Mouse (Mus musculus): ENCODE data around the gene Snx32. TPM values are rescaled to one million over a fixed set of nuclear protein-coding genes. Genes with fewer than 3 reads are reported as not detected.

The Snx32 gene
- polyA plus RNA-seq, 1 experiment from 2014 or later, result 7.5 TPM

DNA sequence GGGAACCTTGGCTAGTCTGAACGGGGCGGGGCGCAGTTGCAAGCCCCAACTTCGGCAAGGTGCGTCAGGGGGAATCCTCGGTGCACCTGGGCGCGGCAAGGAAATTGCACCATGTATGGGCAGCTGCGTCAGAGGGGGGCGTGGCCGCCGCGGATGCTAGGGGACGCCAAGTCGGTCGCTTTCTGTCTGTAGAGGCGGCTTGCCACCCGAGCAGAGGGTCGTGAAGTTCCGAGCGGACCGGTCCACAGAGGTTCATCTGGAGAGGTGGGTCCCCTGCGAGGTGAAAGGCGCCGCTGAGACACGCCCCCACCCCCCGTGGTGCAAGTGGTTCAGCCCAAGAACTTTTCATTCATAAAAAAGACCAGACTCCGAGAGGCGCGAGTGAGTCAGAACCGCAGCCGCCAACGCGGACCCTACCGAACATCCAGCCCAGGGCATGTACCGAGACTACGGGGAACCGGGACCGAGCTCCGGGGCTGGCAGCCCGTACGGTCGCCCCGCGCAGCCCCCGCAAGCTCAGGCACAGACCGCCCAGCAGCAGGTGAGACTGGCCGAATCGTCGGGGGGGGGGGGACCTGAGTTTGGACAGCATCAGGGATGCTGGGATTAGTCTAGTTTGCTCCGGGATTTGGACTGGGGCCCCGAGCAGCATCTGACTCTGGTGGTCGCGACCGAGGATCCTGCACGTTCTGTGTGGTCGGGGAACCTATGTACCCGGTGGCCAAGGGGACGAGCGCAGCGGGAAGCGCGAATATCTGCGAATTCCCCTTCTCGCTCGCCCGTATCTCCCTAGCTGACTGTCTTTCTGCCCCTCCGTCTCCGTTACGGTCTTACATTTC is 62.6 kb downstream of the Snx32 start, which contains the start of gene Fosl1:
Gene Fosl1 (plus strand): TSS at position 33 of the 839 bp plus-strand sequence.
- ATAC-seq, result peak; percentile 53; the same call in 1 of the 2 replicates
- peak within 1 kb of the TSS; percentile 59 for H3K4me3 ChIP-seq
- peak within 1 kb of the TSS; percentile 90 for H3K4me2 ChIP-seq
- WGBS (ENCODE audit: insufficient replicate concordance), result 1% methylated on average over 70 of the region's 70 CpGs
- H3K4me1 ChIP-seq, result peaks cover 23% of the 10 kb centered on the region
- H3K27me3 ChIP-seq (replicated peaks), result peaks cover 83% of the 10 kb centered on the region
- H3K27ac ChIP-seq, result no peak within 1 kb of the TSS
- H3K36me3 ChIP-seq, result no peaks in the 10 kb centered on the region
- H3K9ac ChIP-seq, result peak within 1 kb of the TSS; percentile 56
- H3K9me3 ChIP-seq (replicated peaks), result no peaks in the 10 kb centered on the region

DNA sequence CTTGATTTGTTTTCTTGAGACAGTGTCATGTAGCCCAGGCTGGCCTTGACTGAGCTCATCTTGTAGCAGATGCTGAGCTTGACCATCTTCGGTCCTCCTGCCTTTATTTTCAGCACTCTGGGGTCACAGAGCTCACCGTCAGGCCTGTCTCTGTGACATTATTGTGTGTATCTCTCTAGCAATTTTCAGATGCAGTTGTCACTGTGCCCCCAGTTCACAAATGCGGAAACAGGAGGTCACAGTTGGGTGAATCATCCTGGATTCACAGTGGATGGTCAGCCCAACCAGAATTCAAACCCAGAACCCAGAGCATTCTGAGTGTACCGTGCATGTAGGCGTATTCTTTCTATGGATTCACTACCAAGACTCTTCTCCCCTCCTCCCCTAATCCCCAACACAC is 64.6 kb downstream of the Snx32 start:
- Histone ChIP-seq H3K36me3 (no peaks in the 10 kb centered on the region), H3K27ac (no peak overlapping the region), H3K4me3 (no peak overlapping the region), H3K9ac (no peak overlapping the region), H3K27me3 (replicated peaks) (peaks cover 78% of the 10 kb centered on the region), H3K4me1 (peaks cover 23% of the 10 kb centered on the region), H3K4me2 (no peak overlapping the region), H3K9me3 (replicated peaks) (no peaks in the 10 kb centered on the region)
- no peak for ATAC-seq
- WGBS (ENCODE audit: insufficient replicate concordance), result 75% methylated on average over 5 of the region's 5 CpGs

DNA sequence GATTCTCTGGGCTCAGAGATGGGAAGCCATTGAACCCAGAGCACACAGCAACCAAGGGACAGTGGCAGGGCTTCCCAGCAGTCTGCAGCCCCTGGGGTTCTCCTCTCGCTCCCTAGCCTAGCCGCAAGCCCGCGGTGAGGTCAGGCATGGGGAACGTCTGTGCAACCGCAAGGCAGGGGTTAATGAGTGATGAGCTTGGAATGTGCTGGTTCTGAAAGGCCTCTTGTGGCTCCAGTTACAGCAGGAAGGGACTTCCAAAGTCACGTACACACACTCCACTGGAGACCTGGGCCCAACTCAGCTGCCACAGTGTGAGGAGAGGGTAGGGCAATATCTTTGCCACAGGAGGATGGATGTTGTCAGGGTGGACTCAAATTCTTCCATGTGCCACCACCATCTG is 65.4 kb downstream of the Snx32 start:
- ATAC-seq, result no peak

DNA sequence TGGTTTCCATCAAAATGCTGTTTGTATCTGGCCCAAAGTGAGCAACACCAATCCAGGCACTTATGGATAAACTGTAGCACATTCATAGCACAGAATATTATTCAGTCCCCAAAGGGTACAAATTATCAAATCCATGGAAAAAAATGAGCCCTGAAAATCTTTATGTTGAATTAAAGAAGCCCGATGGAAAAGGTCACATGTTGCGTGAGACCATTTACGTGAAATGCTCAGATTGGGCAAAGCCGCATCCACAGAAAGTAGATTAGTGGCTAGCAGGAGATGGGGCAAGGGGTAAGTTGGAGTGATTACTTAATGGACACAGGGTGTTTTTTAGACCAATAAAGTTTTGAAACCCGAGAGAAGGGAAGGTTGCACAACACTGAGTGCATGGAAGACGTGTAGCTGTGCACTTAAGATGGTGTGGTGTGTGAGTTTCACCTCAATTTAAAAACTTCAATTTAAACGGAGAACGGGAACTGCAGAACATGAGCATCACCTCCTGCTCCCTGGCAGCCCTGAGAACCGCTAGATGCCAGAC is 65.9 kb downstream of the Snx32 start:
- no peaks in the 10 kb centered on the region for H3K36me3 ChIP-seq

More for the DNA sequence above, 65.4 kb downstream of the Snx32 start:
- H3K4me3 ChIP-seq, result no peak overlapping the region
- H3K9me3 ChIP-seq (replicated peaks), result peaks cover 7% of the 10 kb centered on the region; the same call in 1 of the 2 replicates
- no peak overlapping the region for H3K4me2 ChIP-seq
- H3K4me1 ChIP-seq, result peaks cover 23% of the 10 kb centered on the region
- H3K36me3 ChIP-seq, result no peaks in the 10 kb centered on the region
- no peak overlapping the region for H3K27ac ChIP-seq
- peaks cover 70% of the 10 kb centered on the region for H3K27me3 ChIP-seq (replicated peaks)
- WGBS (ENCODE audit: insufficient replicate concordance), result 38% methylated on average over 7 of the region's 7 CpGs
- no peak overlapping the region for H3K9ac ChIP-seq

More for the DNA sequence above, 65.9 kb downstream of the Snx32 start:
- H3K4me2 ChIP-seq, result no peak overlapping the region
- no peak overlapping the region for H3K9ac ChIP-seq
- ATAC-seq, result no peak
- peaks cover 65% of the 10 kb centered on the region for H3K27me3 ChIP-seq (replicated peaks)
- peaks cover 23% of the 10 kb centered on the region for H3K4me1 ChIP-seq
- H3K4me3 ChIP-seq, result no peak overlapping the region
- H3K9me3 ChIP-seq (replicated peaks), result peaks cover 8% of the 10 kb centered on the region; the same call in 1 of the 2 replicates
- WGBS (ENCODE audit: insufficient replicate concordance), result 51% methylated on average over 9 of the region's 9 CpGs
- no peak overlapping the region for H3K27ac ChIP-seq

Other genes starting within 250 kb of the Snx32 start
- gene Pacs1, start 237.4 kb downstream of the Snx32 start, polyA plus RNA-seq (2016; fragmentation: Nextera tagmentation; extraction: Ambion mirVana), result 17.2 and 19.7 TPM in 2 replicates
- 183 and 187 TPM in 2 replicates for gene Sf3b2, start 215.1 kb downstream of the Snx32 start, polyA plus RNA-seq (2016; fragmentation: Nextera tagmentation; extraction: Ambion mirVana)
- gene Gal3st3, start 212.2 kb downstream of the Snx32 start, polyA plus RNA-seq (2016; fragmentation: Nextera tagmentation; extraction: Ambion mirVana), result 0.29 and 0.54 TPM in 2 replicates
- gene Catsper1, start 174.8 kb downstream of the Snx32 start, polyA plus RNA-seq (2016; fragmentation: Nextera tagmentation; extraction: Ambion mirVana), result not detected in 2 replicates
- gene Cst6, start 161.0 kb downstream of the Snx32 start, polyA plus RNA-seq (2016; fragmentation: Nextera tagmentation; extraction: Ambion mirVana), result not detected in 2 replicates
- gene Eif1ad, start 143.8 kb downstream of the Snx32 start, polyA plus RNA-seq (2016; fragmentation: Nextera tagmentation; extraction: Ambion mirVana), result 50.3 and 54.0 TPM in 2 replicates
- gene Banf1, start 143.4 kb downstream of the Snx32 start, polyA plus RNA-seq (2016; fragmentation: Nextera tagmentation; extraction: Ambion mirVana), result 365 and 372 TPM in 2 replicates
- gene Sart1, start 121.8 kb downstream of the Snx32 start, polyA plus RNA-seq (2016; fragmentation: Nextera tagmentation; extraction: Ambion mirVana), result 69.9 and 72.5 TPM in 2 replicates
- 0.22 TPM in 1 of 2 replicates, not detected in the other for gene Tsga10ip, start 108.0 kb downstream of the Snx32 start, polyA plus RNA-seq (2016; fragmentation: Nextera tagmentation; extraction: Ambion mirVana)
- 108 TPM in 2 replicates for gene Drap1, start 85.6 kb downstream of the Snx32 start, polyA plus RNA-seq (2016; fragmentation: Nextera tagmentation; extraction: Ambion mirVana)
- 21.8 and 24.0 TPM in 2 replicates for gene AI837181, start 85.4 kb downstream of the Snx32 start, polyA plus RNA-seq (2016; fragmentation: Nextera tagmentation; extraction: Ambion mirVana)
- gene Fosl1, start 63.0 kb downstream of the Snx32 start, polyA plus RNA-seq (2016; fragmentation: Nextera tagmentation; extraction: Ambion mirVana), result not detected in 2 replicates
- gene Ccdc85b, start 52.6 kb downstream of the Snx32 start, polyA plus RNA-seq (2016; fragmentation: Nextera tagmentation; extraction: Ambion mirVana), result 4.1 and 4.8 TPM in 2 replicates
- 44.3 and 45.2 TPM in 2 replicates for gene Fibp, start 49.9 kb downstream of the Snx32 start, polyA plus RNA-seq (2016; fragmentation: Nextera tagmentation; extraction: Ambion mirVana)
- 0.43 and 0.53 TPM in 2 replicates for gene Ctsw, start 42.0 kb downstream of the Snx32 start, polyA plus RNA-seq (2016; fragmentation: Nextera tagmentation; extraction: Ambion mirVana)
- gene Efemp2, start 36.6 kb downstream of the Snx32 start, polyA plus RNA-seq (2016; fragmentation: Nextera tagmentation; extraction: Ambion mirVana), result 30.0 and 30.6 TPM in 2 replicates
- gene Mus81, start 22.1 kb downstream of the Snx32 start, polyA plus RNA-seq (2016; fragmentation: Nextera tagmentation; extraction: Ambion mirVana), result 22.2 and 22.9 TPM in 2 replicates
- 1,523 and 1,533 TPM in 2 replicates for gene Cfl1, start 20.1 kb downstream of the Snx32 start, polyA plus RNA-seq (2016; fragmentation: Nextera tagmentation; extraction: Ambion mirVana)
- gene 1700020D05Rik, start 6.8 kb downstream of the Snx32 start, polyA plus RNA-seq (2016; fragmentation: Nextera tagmentation; extraction: Ambion mirVana), result 0.13 TPM in 1 of 2 replicates, not detected in the other
- not detected in 2 replicates for gene Ovol1, start 50.1 kb upstream of the Snx32 start, polyA plus RNA-seq (2016; fragmentation: Nextera tagmentation; extraction: Ambion mirVana)
- 3.4 and 3.5 TPM in 2 replicates for gene Ap5b1, start 57.5 kb upstream of the Snx32 start, polyA plus RNA-seq (2016; fragmentation: Nextera tagmentation; extraction: Ambion mirVana)
- gene Rnaseh2c, start 91.3 kb upstream of the Snx32 start, polyA plus RNA-seq (2016; fragmentation: Nextera tagmentation; extraction: Ambion mirVana), result 171 and 177 TPM in 2 replicates
- 24.9 and 26.8 TPM in 2 replicates for gene Kat5, start 99.7 kb upstream of the Snx32 start, polyA plus RNA-seq (2016; fragmentation: Nextera tagmentation; extraction: Ambion mirVana)
- gene Rela, start 126.9 kb upstream of the Snx32 start, polyA plus RNA-seq (2016; fragmentation: Nextera tagmentation; extraction: Ambion mirVana), result 32.1 and 33.6 TPM in 2 replicates
- gene Sipa1, start 153.2 kb upstream of the Snx32 start, polyA plus RNA-seq (2016; fragmentation: Nextera tagmentation; extraction: Ambion mirVana), result 41.4 and 41.8 TPM in 2 replicates
- 25.8 and 27.7 TPM in 2 replicates for gene Map3k11, start 178.2 kb upstream of the Snx32 start, polyA plus RNA-seq (2016; fragmentation: Nextera tagmentation; extraction: Ambion mirVana)
- 18.4 and 18.6 TPM in 2 replicates for gene Pcnx3, start 178.4 kb upstream of the Snx32 start, polyA plus RNA-seq (2016; fragmentation: Nextera tagmentation; extraction: Ambion mirVana)
- gene Kcnk7, start 193.8 kb upstream of the Snx32 start, polyA plus RNA-seq (2016; fragmentation: Nextera tagmentation; extraction: Ambion mirVana), result 0.18 and 0.19 TPM in 2 replicates
- 122 and 124 TPM in 2 replicates for gene Ehbp1l1, start 215.8 kb upstream of the Snx32 start, polyA plus RNA-seq (2016; fragmentation: Nextera tagmentation; extraction: Ambion mirVana)
- 45.1 and 45.3 TPM in 2 replicates for gene Fam89b, start 219.1 kb upstream of the Snx32 start, polyA plus RNA-seq (2016; fragmentation: Nextera tagmentation; extraction: Ambion mirVana)
- 3.7 and 3.8 TPM in 2 replicates for gene Ltbp3, start 230.4 kb upstream of the Snx32 start, polyA plus RNA-seq (2016; fragmentation: Nextera tagmentation; extraction: Ambion mirVana)

All from liver, embryonic 12.5 days (tissue).